Mouse (Mus musculus) R1 (cell line): ENCODE data around the gene Sgip1.

ENCODE experiments used
- DNase-seq: peaks from one replicate; pipeline ENCODE4 v3.0.0-alpha.2; 2018; ENCODE audit warnings: low read depth, low spot score

The Sgip1 gene

GRCm38 (mm10) chr4:102774549-102774948, 33.5 kb downstream of the Sgip1 start:
- no peak for DNase-seq

DNA sequence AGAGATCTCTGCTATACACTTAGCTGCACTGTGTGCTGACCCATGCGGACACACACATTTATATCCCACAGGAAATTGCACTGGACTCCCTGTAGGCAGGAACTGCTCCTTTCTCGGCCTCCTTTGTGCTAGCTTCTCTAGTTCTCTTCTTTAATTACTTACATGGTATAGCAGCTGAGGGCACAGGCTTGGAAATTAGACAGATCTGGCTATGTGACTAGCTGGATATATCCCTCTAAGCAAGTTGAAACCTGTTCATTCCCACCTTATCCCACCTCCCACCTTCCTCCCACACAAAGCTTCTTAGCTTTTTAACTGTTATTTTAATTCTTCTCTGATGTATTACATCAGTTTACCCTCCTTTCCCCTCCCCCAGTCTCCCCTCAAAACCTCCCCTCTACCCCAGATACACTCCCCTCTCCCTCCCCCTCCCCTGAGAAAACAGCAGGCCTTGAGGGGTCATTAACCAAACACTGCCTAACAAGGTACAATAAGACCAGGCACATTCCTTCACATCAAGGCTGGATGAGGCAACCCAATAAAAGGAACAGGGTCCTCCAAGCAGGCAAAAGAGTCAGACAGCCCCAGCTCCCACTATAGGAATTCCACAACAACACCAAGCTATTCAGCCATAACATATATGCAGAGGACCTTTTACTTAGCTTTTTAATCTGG, 34.6 kb downstream of the Sgip1 start:
- no peak for DNase-seq

DNA sequence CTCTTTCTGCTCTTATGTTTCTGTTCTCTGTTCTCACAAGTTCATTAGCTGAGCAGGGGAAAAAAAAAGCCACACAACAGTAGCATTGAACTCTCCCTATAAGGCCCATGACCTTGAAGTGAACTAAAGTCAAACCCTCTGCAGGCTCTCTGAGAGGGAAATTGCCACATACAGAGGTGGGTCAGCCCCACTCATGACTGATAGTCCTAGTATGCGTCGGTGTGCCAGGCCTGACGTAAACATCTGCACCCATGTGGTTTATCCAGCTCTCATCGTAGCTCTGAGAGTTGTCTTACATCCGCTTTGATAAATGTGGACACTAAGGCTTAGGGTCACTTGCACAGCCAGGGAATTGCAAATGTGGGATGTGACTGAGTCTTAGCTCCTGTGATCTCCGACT, 38.8 kb downstream of the Sgip1 start:
- no peak for DNase-seq

- no peak for DNase-seq
Measured at GRCm38 (mm10) chr4:102783063-102783748, 42.1 kb downstream of the Sgip1 start.

- DNase-seq, result no peak
Measured at GRCm38 (mm10) chr4:102785158-102785557, 44.1 kb downstream of the Sgip1 start.

GRCm38 (mm10) chr4:102792100-102792790, 51.1 kb downstream of the Sgip1 start:
- no peak for DNase-seq

- no peak for DNase-seq
Measured at GRCm38 (mm10) chr4:102801471-102801870, 60.4 kb downstream of the Sgip1 start.

- no peak for DNase-seq
Measured at GRCm38 (mm10) chr4:102801936-102802335, 60.8 kb downstream of the Sgip1 start.

- DNase-seq, result no peak
Measured at GRCm38 (mm10) chr4:102804611-102805010, 63.5 kb downstream of the Sgip1 start.

GRCm38 (mm10) chr4:102806987-102807386, 65.9 kb downstream of the Sgip1 start:
- no peak for DNase-seq

DNA sequence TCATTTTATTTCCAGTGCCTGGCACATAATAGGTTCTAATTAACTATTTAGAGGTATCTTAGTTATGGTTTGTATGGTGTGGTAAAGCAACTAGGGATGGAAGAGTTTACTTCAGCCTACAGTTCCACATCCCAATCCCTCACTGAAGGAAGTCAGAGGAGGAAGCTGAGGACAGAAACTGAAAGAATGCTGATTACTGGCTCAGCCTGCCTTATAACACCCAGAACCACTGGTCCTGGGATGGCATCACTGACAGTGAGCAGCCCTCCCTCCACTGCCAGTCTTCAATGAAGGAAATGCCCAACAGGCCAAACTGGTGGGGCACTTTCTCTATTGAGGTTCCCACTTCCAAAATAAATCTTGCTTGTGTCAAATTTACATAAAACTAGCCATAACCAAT, 67.2 kb downstream of the Sgip1 start:
- DNase-seq, result no peak

- no peak for DNase-seq
Measured at GRCm38 (mm10) chr4:102809296-102809695, 68.2 kb downstream of the Sgip1 start.

DNA sequence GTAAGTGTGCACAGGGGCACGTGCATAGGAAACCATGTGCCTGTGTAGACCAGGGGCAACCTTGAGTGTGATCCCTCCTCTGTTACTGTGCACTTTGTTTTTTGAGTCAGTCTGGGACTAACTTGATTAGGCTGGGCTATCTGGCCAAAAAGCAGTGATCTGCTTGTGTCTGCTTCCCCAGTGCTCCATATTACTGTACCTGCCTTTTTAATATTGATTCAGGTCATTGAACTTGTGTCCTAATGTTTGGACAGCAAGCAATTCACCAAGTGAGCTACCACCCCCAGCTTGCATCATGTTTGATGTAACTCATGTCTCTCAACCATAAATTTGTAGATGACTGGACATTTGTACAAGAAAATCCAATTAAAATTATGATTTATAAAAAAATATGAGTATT, 69.2 kb downstream of the Sgip1 start:
- no peak for DNase-seq

GRCm38 (mm10) chr4:102811007-102811805, 70.1 kb downstream of the Sgip1 start:
- no peak for DNase-seq

GRCm38 (mm10) chr4:102813346-102813745, 72.2 kb downstream of the Sgip1 start:
- peak; percentile 56 for DNase-seq

- no peak for DNase-seq
Measured at GRCm38 (mm10) chr4:102821786-102822185, 80.7 kb downstream of the Sgip1 start.

DNA sequence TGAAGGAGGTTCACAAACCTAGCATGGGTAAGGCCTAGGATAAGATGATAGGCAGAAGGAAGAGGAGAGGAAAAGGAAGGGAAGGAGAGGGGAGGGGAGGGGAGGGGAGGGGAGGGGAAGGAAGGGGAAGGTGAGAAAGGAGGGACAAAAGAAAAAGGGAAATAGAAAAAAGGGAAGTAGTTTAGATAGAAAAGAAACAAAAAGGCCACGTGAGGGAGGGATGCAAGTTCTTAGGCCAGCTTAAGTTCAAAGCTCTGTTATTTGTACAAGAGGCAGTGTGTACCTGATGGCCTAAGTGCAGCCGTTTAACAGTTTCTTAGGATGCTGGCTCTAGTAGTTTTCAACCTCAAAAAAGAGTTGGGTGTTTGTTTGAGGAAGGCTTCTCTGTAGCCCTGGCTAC, 83.4 kb downstream of the Sgip1 start:
- DNase-seq, result no peak

- no peak for DNase-seq
Measured at GRCm38 (mm10) chr4:102826159-102826558, 85.1 kb downstream of the Sgip1 start.

GRCm38 (mm10) chr4:102828518-102828917, 87.4 kb downstream of the Sgip1 start:
- DNase-seq, result no peak

DNA sequence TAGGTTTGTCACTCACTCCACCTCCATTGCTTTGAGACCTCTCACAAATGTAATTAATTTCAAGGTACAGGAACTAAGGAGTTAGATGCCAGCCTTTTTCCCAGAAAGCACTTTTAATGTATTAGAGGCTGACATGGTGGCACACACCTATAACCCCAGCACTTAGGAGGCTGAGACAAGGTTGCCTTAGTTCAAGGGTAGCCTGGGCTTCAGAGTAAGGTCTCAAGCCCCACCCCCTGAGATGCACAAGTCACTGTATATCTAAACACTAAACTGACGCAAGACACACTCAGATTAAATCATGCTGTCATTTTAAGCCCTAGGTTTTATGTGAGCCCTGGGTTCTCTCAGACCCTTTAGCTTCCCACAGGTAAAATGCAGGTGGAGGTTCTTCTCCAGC, 92.1 kb downstream of the Sgip1 start:
- DNase-seq, result no peak

- DNase-seq, result no peak
Measured at GRCm38 (mm10) chr4:102833726-102834125, 92.6 kb downstream of the Sgip1 start.

DNA sequence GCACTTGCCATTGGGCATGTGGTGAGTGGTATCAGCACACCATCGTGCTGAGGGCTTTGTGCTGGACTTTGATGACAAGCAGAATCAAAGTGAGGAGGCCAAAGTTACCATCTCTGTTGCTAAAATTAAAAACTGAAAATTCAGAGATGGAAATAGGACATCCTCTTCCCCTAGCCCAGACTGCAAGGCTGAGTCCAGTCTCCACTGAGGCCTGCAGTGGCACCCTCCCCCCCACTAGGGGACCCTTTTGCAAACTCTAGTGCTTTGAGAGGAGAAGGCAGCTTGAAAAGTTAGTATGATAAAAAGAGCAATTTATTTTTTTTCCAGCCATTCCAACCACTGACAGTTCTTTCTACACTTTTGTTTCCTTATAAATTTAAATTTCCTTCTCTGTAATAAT, 93.6 kb downstream of the Sgip1 start:
- no peak for DNase-seq
